Mouse (Mus musculus) right cerebral cortex, adult 2 months (tissue): Measurements from ENCODE around the gene Atg7.
"Not testable (repeated sequence)": the region's sequence is repeated elsewhere in the genome, so short reads cannot be mapped to it uniquely, and the experiment has no call there.

Source experiments
- DNase-seq, 2 experiments: peaks; one replicate each; pipeline ENCODE4 v3.0.0; 2021 to 2022; ENCODE audit warnings: low spot score in 2 of 2

The Atg7 gene

DNA sequence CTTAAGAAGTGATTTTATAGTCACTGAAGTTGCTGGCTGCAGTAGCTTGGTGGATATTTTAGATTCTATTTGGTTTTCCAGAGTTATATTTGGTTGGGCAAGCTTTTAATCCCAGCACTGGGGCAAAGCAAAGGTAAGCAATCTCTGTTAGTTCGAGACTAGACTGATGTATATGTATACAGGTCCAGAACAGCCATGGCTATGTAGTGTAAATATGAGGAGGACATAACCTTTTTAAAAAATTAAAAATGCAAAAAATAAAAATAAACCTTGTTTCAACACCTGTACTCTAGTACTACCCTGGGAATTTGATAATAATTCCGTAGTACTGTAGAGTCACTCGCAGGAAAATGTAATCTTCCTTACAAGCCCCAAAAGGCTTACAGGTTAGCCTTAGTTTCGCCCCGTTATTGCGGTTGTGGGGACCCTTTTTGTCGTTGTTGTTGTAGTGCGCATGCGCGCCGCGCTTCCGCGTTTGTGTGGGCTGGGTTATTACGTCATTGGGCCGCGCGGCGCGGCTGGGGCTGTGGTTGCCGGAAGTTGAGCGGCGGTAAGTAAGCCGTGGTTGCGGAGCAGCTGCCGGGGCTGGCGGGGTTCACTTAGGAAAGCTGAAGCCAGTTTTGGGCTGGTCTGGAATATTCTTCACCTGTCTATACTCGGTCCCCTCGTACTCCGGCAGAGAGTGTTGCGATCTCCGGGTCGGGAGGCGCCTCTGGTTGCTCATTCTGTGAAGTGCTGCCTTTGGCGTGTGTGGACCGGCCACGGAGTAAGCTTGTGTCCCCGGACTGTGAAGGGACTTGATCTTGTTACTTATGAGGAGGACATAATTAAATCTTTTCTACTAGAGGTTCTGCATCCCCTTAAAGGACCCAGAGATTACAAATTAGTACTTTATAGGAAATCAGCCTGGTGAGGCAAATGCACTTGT, at the start of gene Atg7:
TSS of gene Atg7 (plus strand) at position 497 of the 928 bp plus-strand sequence.
- peak; percentile 88 to 94 for DNase-seq

DNA sequence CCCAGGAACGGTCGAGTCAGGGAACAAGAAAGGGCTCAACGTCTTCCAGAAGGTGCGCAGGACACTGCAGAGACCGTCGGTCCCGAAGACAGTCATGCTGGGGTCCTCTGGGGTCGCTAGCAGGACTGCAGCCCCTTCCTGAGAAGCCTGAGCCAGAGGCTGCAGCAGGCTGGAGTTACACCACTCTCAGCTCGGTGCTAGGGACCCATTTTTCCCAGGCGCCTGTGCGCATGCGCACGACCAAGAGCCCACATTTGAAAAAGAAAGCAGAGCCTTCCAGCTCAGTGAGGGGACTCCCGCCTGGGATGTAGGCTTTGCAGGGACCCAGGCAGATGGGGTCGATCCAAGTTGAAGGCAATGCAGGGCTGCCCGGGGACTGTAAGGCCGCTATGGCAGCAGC, 28.8 kb upstream of the Atg7 start:
- peak; percentile 68 to 82 for DNase-seq

GRCm38 (mm10) chr6:114633886-114634285, 9.0 kb upstream of the Atg7 start:
- DNase-seq = not testable (repeated sequence)

- no peak for DNase-seq
Measured at GRCm38 (mm10) chr6:114643716-114644115, 819 bp downstream of the Atg7 start.

DNA sequence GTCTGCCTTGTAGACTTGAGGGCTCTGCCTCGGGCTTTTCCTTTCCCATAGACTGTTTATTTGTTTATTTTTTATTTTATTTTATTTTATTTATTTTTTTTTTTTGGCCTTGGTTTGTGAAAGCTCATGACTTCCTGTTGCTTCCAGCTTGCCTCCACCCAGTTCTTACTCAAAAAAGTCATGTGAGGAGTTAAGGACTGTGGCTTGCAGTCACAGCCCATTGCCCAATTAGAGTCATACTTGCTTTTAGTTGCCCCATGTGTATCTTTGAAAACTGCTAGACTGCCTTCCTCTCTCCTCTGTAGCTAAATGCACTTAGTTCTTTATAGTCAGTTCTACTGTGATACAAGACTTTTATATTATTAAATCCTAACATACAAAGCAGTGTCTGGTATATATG, 1.6 kb downstream of the Atg7 start:
- DNase-seq = no peak

DNA sequence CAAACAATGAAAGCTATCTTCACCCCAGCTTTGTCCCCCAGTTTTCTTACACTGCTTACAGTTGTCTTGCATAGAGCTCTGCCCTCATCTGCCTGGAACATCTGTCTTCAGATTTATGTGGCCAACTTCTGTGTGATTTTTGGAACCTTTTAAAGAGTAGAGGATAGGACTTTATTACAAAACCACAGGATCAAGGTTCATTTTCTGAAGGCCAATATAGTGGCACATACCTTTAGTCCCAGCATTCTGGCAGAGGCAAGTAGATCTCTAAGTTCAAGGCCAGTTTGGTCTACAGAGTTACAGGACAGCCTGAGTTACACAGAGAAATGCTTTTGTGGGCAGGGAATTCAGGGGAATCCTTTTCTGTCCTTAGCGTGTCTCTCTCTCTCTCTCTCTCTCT, 3.3 kb downstream of the Atg7 start:
- no peak for DNase-seq

DNA sequence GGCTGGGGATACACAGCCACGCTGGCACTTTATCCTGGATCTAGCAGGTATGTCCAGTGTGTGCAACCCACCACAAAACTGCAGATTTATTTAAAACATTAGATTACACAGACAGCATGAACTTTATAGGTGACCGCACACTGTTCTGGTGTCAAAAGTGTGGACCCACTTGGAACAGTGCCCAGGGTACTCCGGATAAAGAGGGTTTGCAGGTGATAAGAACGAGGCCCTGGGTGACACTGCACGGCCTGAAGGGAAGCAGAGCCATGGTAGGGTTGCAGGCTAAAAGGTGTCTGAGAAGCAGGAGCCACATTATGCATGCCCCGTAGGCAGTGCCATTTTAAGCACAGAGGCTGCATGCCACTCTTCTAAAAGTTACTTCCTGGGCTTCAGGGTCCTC, 4.1 kb downstream of the Atg7 start:
- DNase-seq = no peak

DNA sequence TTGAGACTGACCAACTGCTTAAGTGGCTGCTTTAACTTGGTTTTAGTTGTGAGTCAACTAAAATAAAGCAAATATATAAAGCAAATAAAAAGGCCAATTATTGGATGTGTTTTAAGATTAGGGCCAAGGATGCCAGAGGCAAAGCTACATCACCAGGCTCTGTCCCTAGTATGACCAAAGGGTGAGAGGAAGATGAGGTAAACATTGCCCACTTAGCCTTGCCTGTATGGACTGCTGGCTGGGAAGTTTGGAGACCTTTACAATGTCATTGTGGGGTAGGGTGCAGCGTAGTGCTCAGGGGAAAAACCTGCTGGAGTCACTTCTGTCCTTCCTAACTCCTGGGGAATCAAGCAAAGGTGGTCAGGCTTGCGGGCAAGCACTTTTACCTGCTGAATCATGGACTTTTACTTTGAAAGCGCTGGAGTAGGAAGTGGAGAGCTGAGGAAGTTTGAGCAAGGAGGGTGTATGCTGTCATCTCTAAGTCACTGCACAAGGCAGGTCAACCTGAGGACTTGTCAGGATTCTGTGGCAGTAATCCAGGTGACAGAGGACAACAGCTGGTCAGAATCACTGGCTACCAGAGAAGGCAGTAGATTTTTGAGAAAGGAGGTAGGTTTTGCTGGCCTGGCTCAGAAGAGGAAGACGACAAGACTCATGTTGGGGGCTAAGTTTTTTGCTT, 5.6 kb downstream of the Atg7 start:
- no peak for DNase-seq

GRCm38 (mm10) chr6:114652209-114652608, 9.3 kb downstream of the Atg7 start:
- DNase-seq = no peak

DNA sequence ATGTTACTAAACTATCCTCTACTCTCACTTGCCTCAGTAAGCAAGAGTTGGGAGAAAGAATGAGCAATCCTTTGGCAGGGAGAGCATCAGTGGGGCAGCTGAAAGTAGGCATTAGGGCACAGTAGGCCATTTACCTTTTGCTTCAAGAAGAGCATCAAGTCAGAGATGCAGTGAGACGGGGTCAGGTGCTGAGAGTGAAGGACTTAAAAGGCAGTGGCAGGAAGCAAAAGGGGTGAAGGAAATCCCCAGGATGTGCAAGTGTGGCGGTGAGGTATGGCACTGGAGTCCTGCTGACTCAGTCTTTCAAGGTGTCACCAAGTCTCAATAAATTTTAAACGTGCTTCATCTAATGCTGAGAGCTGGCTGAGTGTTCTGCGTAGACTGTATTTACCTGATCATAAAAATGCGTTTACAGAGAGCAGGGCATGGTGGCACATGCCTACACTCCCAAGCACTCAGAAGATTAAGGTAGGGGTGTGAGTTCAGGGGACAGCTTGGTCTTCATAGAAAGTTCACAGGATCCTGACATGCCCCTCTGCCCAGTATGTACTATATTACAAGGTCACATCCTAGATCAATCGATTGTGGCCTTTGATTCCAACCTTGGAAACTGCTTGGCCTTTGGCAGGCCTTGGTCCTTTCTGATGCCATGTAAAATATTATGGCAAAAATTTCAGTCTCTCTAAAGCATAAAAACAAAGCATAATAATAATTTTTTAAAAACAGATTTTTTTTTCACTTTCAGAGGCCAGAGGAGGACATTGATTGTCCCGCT, 14.1 kb downstream of the Atg7 start:
- DNase-seq = no peak

DNA sequence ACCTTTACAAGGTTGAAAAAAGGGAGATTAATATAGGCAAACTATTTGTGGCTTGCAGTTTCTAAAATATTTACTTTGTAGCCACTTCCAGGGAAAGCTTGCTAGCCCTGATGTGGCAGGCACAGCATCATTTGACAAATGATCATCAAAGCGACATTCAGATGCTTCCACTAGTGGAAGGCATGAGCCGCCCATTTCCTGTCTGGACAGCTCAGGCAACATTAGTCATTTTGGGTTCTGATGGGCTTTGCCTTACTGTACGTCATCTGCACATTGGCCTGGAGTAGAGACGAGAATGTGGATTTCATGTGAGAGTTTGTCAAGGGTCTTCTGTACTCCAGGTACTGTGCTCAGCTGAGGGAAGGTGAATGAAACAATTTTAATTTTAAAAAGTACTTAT, 14.9 kb downstream of the Atg7 start:
- DNase-seq = no peak

DNA sequence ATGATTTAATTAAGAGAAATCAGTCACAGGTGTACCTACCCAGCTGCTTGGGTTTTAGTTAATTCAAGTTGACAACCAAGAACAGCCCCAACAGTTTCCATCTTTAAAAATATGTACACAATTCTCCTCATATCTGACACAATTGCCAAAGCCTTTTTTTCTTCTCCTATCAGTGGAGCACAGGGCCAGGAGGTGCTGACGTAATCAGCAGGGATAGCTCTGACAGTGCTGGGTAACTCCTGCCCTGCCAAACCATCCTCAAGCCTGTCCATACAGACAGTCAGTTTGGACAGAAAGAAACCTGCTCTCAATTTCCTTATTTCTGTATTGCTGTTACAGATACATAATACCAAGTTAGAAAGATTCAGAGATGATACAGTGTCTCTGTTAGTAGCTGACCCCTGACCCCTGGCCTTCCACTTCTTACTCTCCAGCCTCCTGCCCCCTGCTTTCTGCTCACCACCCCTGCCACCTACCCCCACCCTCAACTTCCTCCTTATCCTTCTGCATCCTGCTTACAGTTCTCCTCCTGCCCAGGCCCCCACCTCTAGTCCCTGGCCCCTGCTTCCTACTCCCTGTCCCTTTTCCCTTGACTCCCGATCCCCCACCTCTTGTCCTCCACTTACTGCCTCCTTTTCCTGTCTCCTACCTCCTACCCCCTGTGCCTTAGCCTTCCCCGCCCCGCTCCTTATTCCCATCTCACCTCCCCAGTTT, 16.5 kb downstream of the Atg7 start:
- DNase-seq = no peak

GRCm38 (mm10) chr6:114659992-114660800, 17.3 kb downstream of the Atg7 start:
- no peak for DNase-seq

- DNase-seq = no peak
Measured at GRCm38 (mm10) chr6:114663707-114664106, 20.8 kb downstream of the Atg7 start.

GRCm38 (mm10) chr6:114664716-114665115, 21.8 kb downstream of the Atg7 start:
- DNase-seq = no peak

GRCm38 (mm10) chr6:114667518-114667917, 24.6 kb downstream of the Atg7 start:
- no peak for DNase-seq

GRCm38 (mm10) chr6:114674771-114675170, 31.9 kb downstream of the Atg7 start:
- DNase-seq = no peak

DNA sequence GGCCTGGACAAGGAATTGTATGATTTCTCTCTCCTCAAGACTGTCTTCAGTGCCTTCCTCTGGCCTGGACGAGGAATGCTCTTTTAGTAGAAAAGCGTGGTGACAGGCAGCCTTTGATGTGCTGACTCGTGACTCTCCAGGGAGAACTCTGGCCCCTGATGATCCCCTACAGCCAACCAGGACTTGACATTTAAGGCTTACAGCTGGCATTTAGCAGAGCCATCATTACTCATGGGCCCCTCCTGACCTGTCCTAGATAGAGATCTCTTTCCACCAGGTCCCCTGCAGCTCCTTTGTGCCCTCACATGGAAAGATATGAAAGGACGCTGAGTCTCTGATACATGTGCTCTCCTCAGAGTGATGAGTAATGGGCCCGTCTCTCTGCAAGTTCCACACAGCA, 33.2 kb downstream of the Atg7 start:
- no peak for DNase-seq

- no peak for DNase-seq
Measured at GRCm38 (mm10) chr6:114682092-114682711, 39.3 kb downstream of the Atg7 start.

- no peak for DNase-seq
Measured at GRCm38 (mm10) chr6:114683741-114684140, 40.8 kb downstream of the Atg7 start.
